Mouse (Mus musculus): ENCODE results near the gene Sh2d6. TPM values are rescaled to one million over a fixed set of nuclear protein-coding genes. Genes with fewer than 3 reads are reported as not detected.

Sh2d6 gene
- polyA plus RNA-seq, 1 experiment from 2014 or later = not detected

- H3K27me3 ChIP-seq (ENCODE audit: insufficient read depth, low read length) = no peaks in the 10 kb centered on the region
- H3K9ac ChIP-seq (replicated peaks) = no peak overlapping the region
- DNase-seq (no peak), ATAC-seq (no peak)
- TF ChIP-seq CTCF (IDR thresholded peaks at IDR 0.05; ENCODE audit: low read depth) (no peak), EP300 (IDR thresholded peaks at IDR 0.05; ENCODE audit: low read depth) (no peak)
- no peaks in the 10 kb centered on the region for H3K36me3 ChIP-seq (replicated peaks; ENCODE audit: insufficient read depth, low read length)
- no peak overlapping the region for H3K4me2 ChIP-seq (ENCODE audit: low read depth, low read length)
- H3K4me1 ChIP-seq (ENCODE audit: insufficient read depth) = 0 out of 2 replicates have a peak, but pooled peaks cover 3% of the 10 kb centered on the region
- 82% methylated on average over 5 of the region's 5 CpGs for WGBS (ENCODE audit: insufficient replicate concordance)
- H3K4me3 ChIP-seq (ENCODE audit: low read depth, low read length) = no peak overlapping the region
- no peaks in the 10 kb centered on the region for H3K9me3 ChIP-seq (ENCODE audit: low read length)
- H3K27ac ChIP-seq (ENCODE audit: low read depth) = no peak overlapping the region
These were observed 603 bp downstream of the Sh2d6 start for GRCm38 (mm10) chr6:72520904-72521303.

- no peak for TF ChIP-seq EP300 (IDR thresholded peaks at IDR 0.05; ENCODE audit: low read depth)
- WGBS (ENCODE audit: insufficient replicate concordance) = 44% methylated on average over 10 of the region's 10 CpGs
- no peak overlapping the region for H3K4me3 ChIP-seq (ENCODE audit: low read depth, low read length)
- ATAC-seq (no peak), DNase-seq (no peak)
- H3K4me2 ChIP-seq (ENCODE audit: low read depth, low read length) = no peak overlapping the region
- 0 out of 2 replicates have a peak, but pooled peaks cover 3% of the 10 kb centered on the region for H3K4me1 ChIP-seq (ENCODE audit: insufficient read depth)
- no peak overlapping the region for H3K9ac ChIP-seq (replicated peaks)
- H3K36me3 ChIP-seq (replicated peaks; ENCODE audit: insufficient read depth, low read length) = no peaks in the 10 kb centered on the region
- no peak overlapping the region for H3K27ac ChIP-seq (ENCODE audit: low read depth)
- no peaks in the 10 kb centered on the region for H3K9me3 ChIP-seq (ENCODE audit: low read length)
- no peaks in the 10 kb centered on the region for H3K27me3 ChIP-seq (ENCODE audit: insufficient read depth, low read length)
These were observed 1.4 kb downstream of the Sh2d6 start for GRCm38 (mm10) chr6:72519892-72520663.

GRCm38 (mm10) chr6:72519303-72519702 lies 2.2 kb downstream of the Sh2d6 start:
- Histone ChIP-seq H3K4me2 (ENCODE audit: low read depth, low read length) (no peak overlapping the region), H3K36me3 (replicated peaks; ENCODE audit: insufficient read depth, low read length) (no peaks in the 10 kb centered on the region), H3K27me3 (ENCODE audit: insufficient read depth, low read length) (no peaks in the 10 kb centered on the region), H3K9ac (replicated peaks) (no peak overlapping the region), H3K9me3 (ENCODE audit: low read length) (no peaks in the 10 kb centered on the region), H3K4me3 (ENCODE audit: low read depth, low read length) (no peak overlapping the region), H3K27ac (ENCODE audit: low read depth) (no peak overlapping the region), H3K4me1 (ENCODE audit: insufficient read depth) (0 out of 2 replicates have a peak, but pooled peaks cover 3% of the 10 kb centered on the region)
- TF ChIP-seq CTCF (IDR thresholded peaks at IDR 0.05; ENCODE audit: low read depth) (no peak), EP300 (IDR thresholded peaks at IDR 0.05; ENCODE audit: low read depth) (no peak)
- ATAC-seq (no peak), DNase-seq (no peak)
- 59% methylated on average over 8 of the region's 8 CpGs for WGBS (ENCODE audit: insufficient replicate concordance)

- ATAC-seq (no peak), DNase-seq (no peak)
- 88% methylated on average over 1 of the region's 1 CpGs for WGBS (ENCODE audit: insufficient replicate concordance)
- H3K27me3 ChIP-seq (ENCODE audit: insufficient read depth, low read length) = no peaks in the 10 kb centered on the region
- H3K4me1 ChIP-seq (ENCODE audit: insufficient read depth) = 0 out of 2 replicates have a peak, but pooled peaks cover 3% of the 10 kb centered on the region
- H3K36me3 ChIP-seq (replicated peaks; ENCODE audit: insufficient read depth, low read length) = no peaks in the 10 kb centered on the region
- H3K4me3 ChIP-seq (ENCODE audit: low read depth, low read length) = no peak overlapping the region
- no peak overlapping the region for H3K4me2 ChIP-seq (ENCODE audit: low read depth, low read length)
- TF ChIP-seq CTCF (IDR thresholded peaks at IDR 0.05; ENCODE audit: low read depth) (no peak), EP300 (IDR thresholded peaks at IDR 0.05; ENCODE audit: low read depth) (no peak)
- no peak overlapping the region for H3K9ac ChIP-seq (replicated peaks)
- H3K9me3 ChIP-seq (ENCODE audit: low read length) = no peaks in the 10 kb centered on the region
- H3K27ac ChIP-seq (ENCODE audit: low read depth) = no peak overlapping the region
These were observed 2.7 kb downstream of the Sh2d6 start for GRCm38 (mm10) chr6:72518842-72519241.

GRCm38 (mm10) chr6:72515644-72516043 lies 5.9 kb downstream of the Sh2d6 start:
- WGBS (ENCODE audit: insufficient replicate concordance) = 85% methylated on average over 6 of the region's 6 CpGs
- Histone ChIP-seq H3K27me3 (ENCODE audit: insufficient read depth, low read length) (no peaks in the 10 kb centered on the region), H3K4me3 (ENCODE audit: low read depth, low read length) (no peak overlapping the region), H3K27ac (ENCODE audit: low read depth) (no peak overlapping the region), H3K9me3 (ENCODE audit: low read length) (no peaks in the 10 kb centered on the region), H3K9ac (replicated peaks) (no peak overlapping the region), H3K4me2 (ENCODE audit: low read depth, low read length) (no peak overlapping the region), H3K36me3 (replicated peaks; ENCODE audit: insufficient read depth, low read length) (no peaks in the 10 kb centered on the region), H3K4me1 (ENCODE audit: insufficient read depth) (peaks cover 15% of the 10 kb centered on the region)
- ATAC-seq = no peak
- DNase-seq = no peak
- no peak for TF ChIP-seq CTCF (IDR thresholded peaks at IDR 0.05; ENCODE audit: low read depth)
- TF ChIP-seq EP300 (IDR thresholded peaks at IDR 0.05; ENCODE audit: low read depth) = no peak

GRCm38 (mm10) chr6:72513071-72513440 lies 8.5 kb downstream of the Sh2d6 start:
- Histone ChIP-seq H3K36me3 (replicated peaks; ENCODE audit: insufficient read depth, low read length) (no peaks in the 10 kb centered on the region), H3K4me2 (ENCODE audit: low read depth, low read length) (peak overlapping the region; percentile 83), H3K27ac (ENCODE audit: low read depth) (peak overlapping the region; percentile 68), H3K9ac (replicated peaks) (peak overlapping the region; percentile 67), H3K9me3 (ENCODE audit: low read length) (no peaks in the 10 kb centered on the region), H3K27me3 (ENCODE audit: insufficient read depth, low read length) (no peaks in the 10 kb centered on the region), H3K4me1 (ENCODE audit: insufficient read depth) (peaks cover 15% of the 10 kb centered on the region), H3K4me3 (ENCODE audit: low read depth, low read length) (peak overlapping the region; percentile 46)
- ATAC-seq = no peak
- 52% methylated on average over 7 of the region's 7 CpGs for WGBS (ENCODE audit: insufficient replicate concordance)
- no peak for DNase-seq
- TF ChIP-seq CTCF (IDR thresholded peaks at IDR 0.05; ENCODE audit: low read depth) = no peak
- no peak for TF ChIP-seq EP300 (IDR thresholded peaks at IDR 0.05; ENCODE audit: low read depth)

Measured in liver, postnatal 0 days (tissue).